Mouse (Mus musculus): Measurements from ENCODE around the gene Cd47. TPM values are rescaled to one million over a fixed set of nuclear protein-coding genes. Genes with fewer than 3 reads are reported as not detected.

Cd47 gene
- 80.5 and 82.6 TPM in 2 replicates for polyA plus RNA-seq (2016; fragmentation: Nextera tagmentation; extraction: Ambion mirVana)

DNA sequence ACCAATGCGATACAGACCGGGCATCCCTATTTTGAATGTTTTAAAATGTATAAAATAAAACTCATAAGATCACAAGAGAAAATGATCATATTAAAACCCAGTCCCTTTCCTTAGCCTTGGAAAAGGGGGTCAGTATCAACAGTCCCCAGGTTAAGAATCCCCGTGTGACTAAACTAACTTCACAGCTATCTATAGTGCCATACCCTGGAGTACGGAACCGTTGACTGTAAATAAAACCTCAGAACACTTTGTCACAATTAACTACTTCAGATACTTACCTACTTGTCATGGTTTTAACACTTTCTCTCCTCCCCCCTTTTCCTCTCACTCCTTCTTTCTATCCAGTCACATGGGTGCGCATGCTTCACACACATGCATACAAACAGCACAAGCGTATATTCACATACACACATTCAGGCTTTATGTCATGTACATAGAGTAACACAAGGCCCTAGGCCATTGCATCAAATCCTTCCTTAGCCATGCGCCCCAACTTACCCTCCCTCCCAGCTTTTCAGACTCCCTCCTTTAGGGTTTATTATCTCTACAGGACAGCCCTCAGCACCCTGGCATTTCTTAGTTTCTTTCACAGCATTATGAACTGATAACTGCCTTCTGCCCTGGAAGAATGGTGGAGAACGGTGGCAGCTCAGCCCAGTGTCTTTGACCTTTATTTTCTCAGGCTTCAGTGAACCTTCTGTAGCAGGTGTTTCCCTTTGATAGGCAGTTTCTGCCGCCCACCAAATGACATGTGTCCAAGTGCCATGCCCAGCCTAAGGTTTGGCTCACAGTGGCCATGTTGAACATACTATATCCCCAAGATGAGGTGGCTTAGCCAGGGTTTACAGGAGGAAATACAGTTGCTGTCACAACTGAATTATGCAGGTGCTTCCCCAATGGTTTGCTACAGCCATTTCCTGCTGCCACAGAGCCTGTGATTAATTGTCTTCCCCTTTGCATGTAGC lies at the start of gene Cd47:
Gene Cd47 (plus strand): TSS at position 937 of the 965 bp plus-strand sequence.
- no peaks in the 10 kb centered on the region for H3K27me3 ChIP-seq (replicated peaks)
- H3K36me3 ChIP-seq: no peaks in the 10 kb centered on the region
- H3K4me3 ChIP-seq: no peak within 1 kb of the TSS
- H3K27ac ChIP-seq: no peak within 1 kb of the TSS
- 86% methylated on average over 10 of the region's 10 CpGs for whole genome bisulfite sequencing
- no peak within 1 kb of the TSS for H3K9ac ChIP-seq
- no peak for ATAC-seq (ENCODE audit: low FRiP score, low read depth)
- H3K4me2 ChIP-seq (replicated peaks): no peak within 1 kb of the TSS
- H3K4me1 ChIP-seq: peaks cover 21% of the 10 kb centered on the region
- no peaks in the 10 kb centered on the region for H3K9me3 ChIP-seq

DNA sequence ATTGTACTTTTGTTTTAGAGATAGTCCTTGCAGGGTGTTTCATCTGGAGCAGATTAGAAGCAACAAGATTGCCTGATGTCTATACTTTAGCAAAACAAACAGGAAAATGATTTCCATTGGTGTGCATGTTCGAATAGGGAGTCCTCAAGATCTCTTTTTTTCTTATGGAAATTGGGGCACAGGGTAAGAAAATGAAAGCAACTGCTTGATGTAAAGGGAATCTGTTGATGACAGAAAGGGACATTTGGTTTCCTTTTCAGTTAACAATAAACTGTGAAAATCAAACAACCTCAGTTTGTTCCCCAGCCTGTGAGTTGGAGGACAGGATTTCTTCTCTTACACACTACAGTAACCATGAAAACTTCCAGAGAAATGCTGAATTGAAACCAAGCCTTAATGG lies 47.4 kb upstream of the Cd47 start:
- H3K27ac ChIP-seq: no peak overlapping the region
- WGBS: 41% methylated on average over 1 of the region's 1 CpGs
- no peaks in the 10 kb centered on the region for H3K36me3 ChIP-seq
- H3K9ac ChIP-seq: no peak overlapping the region
- H3K4me2 ChIP-seq (replicated peaks): no peak overlapping the region
- no peaks in the 10 kb centered on the region for H3K9me3 ChIP-seq
- no peaks in the 10 kb centered on the region for H3K27me3 ChIP-seq (replicated peaks)
- no peak for ATAC-seq (ENCODE audit: low FRiP score, low read depth)
- H3K4me1 ChIP-seq: peaks cover 6% of the 10 kb centered on the region; the same call in 1 of the 2 replicates
- no peak overlapping the region for H3K4me3 ChIP-seq

DNA sequence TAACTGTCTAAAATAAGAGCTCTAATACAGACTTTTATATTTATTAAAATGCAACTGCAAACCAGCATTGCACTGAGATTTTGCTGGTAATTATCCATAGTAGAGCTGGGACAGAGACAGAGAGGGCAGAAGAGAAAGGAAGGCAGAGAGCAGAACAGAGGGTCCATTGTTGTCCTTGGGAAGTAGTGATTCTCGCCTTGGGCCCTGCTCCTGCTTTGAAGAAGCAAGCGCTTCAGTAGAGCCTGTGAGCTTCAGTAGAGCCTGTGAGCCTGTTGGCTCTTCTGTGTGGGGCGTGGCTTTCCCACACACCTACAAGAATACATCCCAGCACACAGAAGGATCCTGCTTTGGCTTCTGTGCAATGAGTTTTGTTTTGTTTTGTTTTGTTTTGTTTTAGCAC lies 47.0 kb upstream of the Cd47 start:
- WGBS: 38% methylated on average over 3 of the region's 3 CpGs
- H3K4me2 ChIP-seq (replicated peaks): no peak overlapping the region
- no peaks in the 10 kb centered on the region for H3K36me3 ChIP-seq
- peaks cover 6% of the 10 kb centered on the region; the same call in 1 of the 2 replicates for H3K4me1 ChIP-seq
- H3K9ac ChIP-seq: no peak overlapping the region
- no peaks in the 10 kb centered on the region for H3K9me3 ChIP-seq
- no peak overlapping the region for H3K4me3 ChIP-seq
- no peaks in the 10 kb centered on the region for H3K27me3 ChIP-seq (replicated peaks)
- H3K27ac ChIP-seq: no peak overlapping the region
- ATAC-seq (ENCODE audit: low FRiP score, low read depth): peak; percentile 67

DNA sequence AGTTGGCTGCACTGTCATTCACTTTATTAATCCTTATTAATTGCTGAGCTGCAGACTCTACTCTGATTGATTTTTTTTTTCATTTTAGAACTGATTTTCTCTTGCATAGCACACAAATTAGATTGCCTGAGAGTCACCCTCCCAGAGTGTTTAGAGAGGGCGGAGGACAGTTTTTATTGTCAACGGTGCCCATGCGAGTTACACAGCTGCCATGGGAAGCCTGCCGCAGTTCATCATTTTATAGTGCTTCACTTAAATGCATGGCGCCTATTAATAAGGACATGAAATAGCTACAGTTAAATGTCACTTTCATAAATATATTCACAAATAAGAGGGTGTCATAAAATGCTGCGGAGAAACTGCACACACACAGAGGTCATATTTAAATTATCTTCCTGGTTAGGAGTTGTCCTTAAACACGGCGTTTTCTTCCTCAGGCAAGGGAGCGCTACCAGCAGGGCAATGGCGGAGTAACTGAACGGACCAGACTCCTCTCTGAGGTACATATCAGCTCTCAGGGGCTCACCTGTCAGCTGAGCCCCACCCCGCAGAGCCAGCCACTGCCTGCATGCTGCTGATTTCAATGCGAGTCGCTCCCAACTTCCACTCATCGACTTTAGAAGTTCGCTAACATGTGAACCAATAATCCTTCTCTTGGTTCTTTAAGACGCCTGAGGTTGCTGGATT lies 39.7 kb upstream of the Cd47 start:
- Histone ChIP-seq H3K27me3 (replicated peaks) (no peaks in the 10 kb centered on the region), H3K9me3 (no peaks in the 10 kb centered on the region), H3K27ac (no peak overlapping the region), H3K4me2 (replicated peaks) (no peak overlapping the region), H3K4me3 (no peak overlapping the region), H3K36me3 (no peaks in the 10 kb centered on the region), H3K9ac (no peak overlapping the region), H3K4me1 (no peaks in the 10 kb centered on the region)
- peak; percentile 65 for ATAC-seq (ENCODE audit: low FRiP score, low read depth)
- 79% methylated on average over 17 of the region's 17 CpGs for WGBS

DNA sequence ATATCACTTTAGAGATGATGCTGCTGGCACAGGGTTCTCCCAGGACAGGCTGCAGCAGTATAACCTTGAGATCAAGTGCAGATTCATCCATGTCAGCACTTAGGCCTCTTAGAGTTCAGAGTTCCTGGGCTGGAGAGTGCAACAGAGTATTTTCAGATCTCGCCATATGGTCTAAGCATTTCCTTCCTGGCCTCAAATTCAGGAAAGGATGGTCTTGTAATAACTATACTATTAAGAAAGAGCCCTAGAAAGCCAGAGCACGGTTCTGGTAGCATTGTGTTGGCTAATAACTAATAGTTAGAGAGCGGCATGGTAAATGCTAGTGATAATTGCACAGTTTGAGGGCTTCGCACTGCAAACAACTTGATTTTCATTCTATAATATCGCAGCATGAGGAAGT lies 38.4 kb upstream of the Cd47 start:
- no peaks in the 10 kb centered on the region for H3K36me3 ChIP-seq
- 89% methylated on average over 5 of the region's 5 CpGs for WGBS
- H3K4me3 ChIP-seq: no peak overlapping the region
- no peak overlapping the region for H3K4me2 ChIP-seq (replicated peaks)
- no peak overlapping the region for H3K9ac ChIP-seq
- no peaks in the 10 kb centered on the region for H3K9me3 ChIP-seq
- H3K27me3 ChIP-seq (replicated peaks): no peaks in the 10 kb centered on the region
- no peak overlapping the region for H3K27ac ChIP-seq
- H3K4me1 ChIP-seq: no peaks in the 10 kb centered on the region
- no peak for ATAC-seq (ENCODE audit: low FRiP score, low read depth)

DNA sequence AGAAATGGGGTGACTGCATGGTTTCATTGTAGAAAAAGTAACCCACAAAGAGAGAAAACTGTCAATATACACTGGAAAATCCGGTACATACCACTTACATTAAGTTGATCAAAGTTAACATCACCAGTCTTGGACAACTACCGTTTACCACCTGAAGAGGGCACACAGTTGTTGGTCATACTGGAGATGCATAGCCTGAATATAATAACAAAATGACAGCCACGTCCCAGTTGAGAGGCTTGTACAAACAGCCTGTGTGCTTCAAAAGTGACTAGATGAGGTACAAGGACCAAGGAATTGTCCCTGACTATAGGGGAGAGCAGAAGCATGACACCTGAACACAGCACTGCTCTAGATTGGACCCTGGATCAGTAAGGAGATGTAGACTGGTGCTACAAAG lies 34.0 kb upstream of the Cd47 start:
- Histone ChIP-seq H3K27ac (no peak overlapping the region), H3K4me2 (replicated peaks) (no peak overlapping the region), H3K4me3 (no peak overlapping the region), H3K27me3 (replicated peaks) (no peaks in the 10 kb centered on the region), H3K9ac (no peak overlapping the region), H3K4me1 (no peaks in the 10 kb centered on the region), H3K9me3 (no peaks in the 10 kb centered on the region), H3K36me3 (no peaks in the 10 kb centered on the region)
- WGBS: 75% methylated on average over 3 of the region's 3 CpGs
- no peak for ATAC-seq (ENCODE audit: low FRiP score, low read depth)

DNA sequence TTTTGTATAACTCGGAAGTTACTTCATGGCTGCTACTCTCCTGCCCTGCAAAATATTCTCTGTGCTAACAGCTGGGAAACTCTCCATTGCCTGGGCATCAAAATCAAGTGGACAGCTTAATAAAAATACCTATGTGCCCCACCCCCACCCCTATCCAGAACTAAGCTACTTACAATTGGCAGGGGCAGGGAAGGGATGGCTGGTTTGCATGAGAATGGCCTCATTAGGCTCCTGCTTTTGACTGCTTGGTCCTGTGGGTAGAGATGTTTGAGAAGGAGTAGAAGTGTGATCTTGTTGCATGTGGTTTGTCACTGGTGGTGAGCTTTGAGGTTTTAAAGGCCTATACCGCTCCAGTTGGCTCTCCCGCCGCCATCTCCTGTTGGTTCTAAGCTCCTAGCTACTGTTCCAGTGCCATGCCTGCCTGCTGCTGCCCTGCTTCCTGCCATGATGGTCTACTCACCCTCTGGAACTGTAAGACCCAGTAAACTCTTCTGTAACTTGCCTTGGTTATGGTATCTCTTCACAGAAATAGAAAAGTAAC lies 31.8 kb upstream of the Cd47 start:
- Histone ChIP-seq H3K4me2 (replicated peaks) (no peak overlapping the region), H3K27ac (no peak overlapping the region), H3K9me3 (no peaks in the 10 kb centered on the region), H3K27me3 (replicated peaks) (no peaks in the 10 kb centered on the region), H3K9ac (no peak overlapping the region), H3K4me3 (no peak overlapping the region), H3K36me3 (no peaks in the 10 kb centered on the region), H3K4me1 (no peaks in the 10 kb centered on the region)
- WGBS: 79% methylated on average over 4 of the region's 4 CpGs
- no peak for ATAC-seq (ENCODE audit: low FRiP score, low read depth)

DNA sequence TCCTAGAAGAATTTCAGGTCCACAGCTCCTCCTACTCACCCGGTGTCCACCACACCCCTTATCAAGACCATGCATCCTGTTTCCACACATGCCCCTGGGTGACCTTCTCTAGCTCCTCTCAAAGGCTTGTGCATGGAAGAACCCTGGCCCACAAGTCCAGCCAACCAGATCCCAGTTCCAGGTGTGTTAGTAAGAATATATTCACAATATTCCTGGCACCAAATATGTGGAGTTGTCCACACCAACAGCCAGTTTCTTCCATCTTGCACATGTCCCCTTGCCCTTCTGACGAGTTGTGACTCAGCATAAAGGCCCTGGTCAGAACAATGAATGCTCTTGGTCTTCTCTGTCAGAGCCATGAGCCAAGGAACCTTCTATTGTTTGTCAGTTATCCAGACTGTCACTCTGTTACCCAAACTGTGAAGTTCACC lies 30.5 kb upstream of the Cd47 start:
- Histone ChIP-seq H3K27ac (no peak overlapping the region), H3K4me2 (replicated peaks) (no peak overlapping the region), H3K4me3 (no peak overlapping the region), H3K9ac (no peak overlapping the region), H3K27me3 (replicated peaks) (no peaks in the 10 kb centered on the region), H3K36me3 (no peaks in the 10 kb centered on the region), H3K4me1 (no peaks in the 10 kb centered on the region), H3K9me3 (no peaks in the 10 kb centered on the region)
- ATAC-seq (ENCODE audit: low FRiP score, low read depth): no peak
- WGBS: 91% methylated on average over 2 of the region's 2 CpGs

DNA sequence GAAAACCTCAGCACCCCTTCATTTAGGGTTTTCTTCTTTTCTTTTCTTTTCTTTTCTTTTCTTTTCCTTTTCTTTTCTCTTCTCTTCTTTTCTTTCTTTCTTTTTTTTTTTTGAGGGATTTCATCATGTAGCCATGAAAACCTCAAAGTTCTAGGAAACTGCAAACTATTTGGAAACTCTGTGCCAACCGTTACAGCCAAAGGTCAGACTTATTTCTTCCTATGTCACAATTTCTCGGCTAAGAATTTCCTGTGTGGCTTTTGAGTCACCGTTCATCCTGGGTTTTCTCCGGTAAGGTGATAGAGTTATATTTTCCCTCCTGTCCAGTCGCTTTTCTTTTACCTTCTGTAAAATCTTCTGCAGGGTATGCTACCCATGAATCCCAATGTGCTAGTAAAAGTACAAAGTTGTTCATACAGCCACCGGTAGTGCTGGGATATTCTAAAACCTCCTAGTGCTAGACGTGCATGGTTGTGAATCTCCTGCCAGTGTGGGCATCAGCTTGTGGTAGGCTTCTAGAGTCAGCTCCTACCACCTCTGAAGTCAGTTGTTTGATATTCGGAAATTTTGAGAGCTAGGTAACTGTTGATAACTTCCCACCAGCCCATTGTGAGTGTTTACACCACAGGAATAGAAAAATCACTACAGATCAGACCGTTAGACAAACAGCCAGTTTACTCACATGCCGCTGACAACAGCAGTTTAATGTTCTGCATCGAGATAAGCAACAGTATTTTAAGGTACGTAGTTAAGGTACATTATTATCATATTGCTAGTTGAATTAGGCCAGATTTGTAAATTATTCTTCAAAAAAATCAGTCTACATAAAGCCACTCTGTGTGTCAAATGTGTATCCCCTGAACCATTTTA lies 29.8 kb upstream of the Cd47 start:
- H3K4me1 ChIP-seq: no peaks in the 10 kb centered on the region
- H3K9ac ChIP-seq: no peak overlapping the region
- no peaks in the 10 kb centered on the region for H3K27me3 ChIP-seq (replicated peaks)
- no peak overlapping the region for H3K27ac ChIP-seq
- WGBS: 89% methylated on average over 12 of the region's 12 CpGs
- no peak overlapping the region for H3K4me3 ChIP-seq
- no peak overlapping the region for H3K4me2 ChIP-seq (replicated peaks)
- no peaks in the 10 kb centered on the region for H3K36me3 ChIP-seq
- no peak for ATAC-seq (ENCODE audit: low FRiP score, low read depth)
- no peaks in the 10 kb centered on the region for H3K9me3 ChIP-seq

DNA sequence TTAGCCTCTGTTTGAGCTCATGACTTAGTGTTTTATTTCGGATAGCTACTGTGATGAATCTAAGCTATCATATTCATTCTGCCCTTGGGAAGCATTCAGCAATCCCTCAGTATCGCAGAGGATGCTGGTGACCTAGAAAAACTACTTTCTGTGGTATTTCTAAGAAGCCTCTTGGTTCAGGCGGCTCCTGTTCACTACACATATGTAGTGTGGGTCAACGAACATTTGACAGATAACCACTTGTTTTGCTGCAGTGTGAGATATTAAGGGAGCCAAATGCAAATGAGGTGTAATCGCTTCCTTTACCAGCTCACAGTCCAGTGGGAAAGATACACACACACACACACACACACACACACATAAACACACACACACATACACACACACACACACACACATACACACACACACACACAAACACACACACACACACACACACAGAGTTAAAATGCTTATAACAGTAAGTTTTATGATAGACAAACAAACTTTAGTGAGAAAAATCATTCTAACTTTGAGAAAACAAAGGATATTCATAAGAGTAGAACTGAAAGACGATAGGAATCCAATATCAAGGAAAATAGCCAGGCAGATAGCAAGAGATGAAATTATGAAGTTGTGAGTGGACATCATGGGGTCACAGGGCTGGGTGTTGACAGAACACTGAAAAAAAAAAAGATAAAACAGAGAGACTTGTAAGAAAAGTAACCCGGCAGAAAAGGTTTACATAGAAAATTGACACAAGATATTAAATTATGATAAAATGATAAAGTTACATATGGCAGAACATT lies 28.5 kb upstream of the Cd47 start:
- WGBS: 81% methylated on average over 7 of the region's 7 CpGs
- no peaks in the 10 kb centered on the region for H3K27me3 ChIP-seq (replicated peaks)
- no peak overlapping the region for H3K9ac ChIP-seq
- no peak overlapping the region for H3K4me3 ChIP-seq
- H3K9me3 ChIP-seq: no peaks in the 10 kb centered on the region
- H3K4me2 ChIP-seq (replicated peaks): no peak overlapping the region
- no peak overlapping the region for H3K27ac ChIP-seq
- no peaks in the 10 kb centered on the region for H3K36me3 ChIP-seq
- no peak for ATAC-seq (ENCODE audit: low FRiP score, low read depth)
- H3K4me1 ChIP-seq: no peaks in the 10 kb centered on the region

DNA sequence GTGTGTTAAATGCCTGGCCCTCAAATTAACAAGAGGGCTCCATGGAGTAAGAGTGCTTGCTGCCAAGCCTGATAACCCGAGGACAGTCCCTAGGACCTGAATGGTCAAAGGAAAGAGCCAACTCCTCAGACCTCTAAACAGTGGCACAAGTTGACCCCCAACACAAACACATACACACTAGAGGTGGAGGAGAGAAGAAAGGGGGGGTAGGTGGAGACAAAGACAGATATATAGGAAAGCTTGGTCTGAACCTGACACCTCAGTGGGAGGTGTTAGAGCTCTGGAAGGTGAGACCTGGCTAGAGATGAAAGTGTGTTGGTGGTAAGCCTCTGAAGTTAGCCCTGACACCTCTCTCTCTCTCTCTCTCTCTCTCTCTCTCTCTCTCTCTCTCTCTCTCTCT lies 27.8 kb upstream of the Cd47 start:
- Histone ChIP-seq H3K27me3 (replicated peaks) (no peaks in the 10 kb centered on the region), H3K4me3 (no peak overlapping the region), H3K4me1 (no peaks in the 10 kb centered on the region), H3K4me2 (replicated peaks) (no peak overlapping the region), H3K36me3 (no peaks in the 10 kb centered on the region), H3K9me3 (no peaks in the 10 kb centered on the region), H3K9ac (no peak overlapping the region), H3K27ac (no peak overlapping the region)
- ATAC-seq (ENCODE audit: low FRiP score, low read depth): no peak
- 89% methylated on average over 1 of the region's 1 CpGs for WGBS

Measured in neural tube, embryonic 12.5 days (tissue).